Mouse (Mus musculus): ENCODE results near the gene Txndc16. TPM values are rescaled to one million over a fixed set of nuclear protein-coding genes. Genes with fewer than 3 reads are reported as not detected.

The Txndc16 gene
- 6.0 and 8.1 TPM in 2 replicates for polyA plus RNA-seq (2011; ENCODE audit: insufficient read depth, insufficient read length, low read depth, missing spikeins)

DNA sequence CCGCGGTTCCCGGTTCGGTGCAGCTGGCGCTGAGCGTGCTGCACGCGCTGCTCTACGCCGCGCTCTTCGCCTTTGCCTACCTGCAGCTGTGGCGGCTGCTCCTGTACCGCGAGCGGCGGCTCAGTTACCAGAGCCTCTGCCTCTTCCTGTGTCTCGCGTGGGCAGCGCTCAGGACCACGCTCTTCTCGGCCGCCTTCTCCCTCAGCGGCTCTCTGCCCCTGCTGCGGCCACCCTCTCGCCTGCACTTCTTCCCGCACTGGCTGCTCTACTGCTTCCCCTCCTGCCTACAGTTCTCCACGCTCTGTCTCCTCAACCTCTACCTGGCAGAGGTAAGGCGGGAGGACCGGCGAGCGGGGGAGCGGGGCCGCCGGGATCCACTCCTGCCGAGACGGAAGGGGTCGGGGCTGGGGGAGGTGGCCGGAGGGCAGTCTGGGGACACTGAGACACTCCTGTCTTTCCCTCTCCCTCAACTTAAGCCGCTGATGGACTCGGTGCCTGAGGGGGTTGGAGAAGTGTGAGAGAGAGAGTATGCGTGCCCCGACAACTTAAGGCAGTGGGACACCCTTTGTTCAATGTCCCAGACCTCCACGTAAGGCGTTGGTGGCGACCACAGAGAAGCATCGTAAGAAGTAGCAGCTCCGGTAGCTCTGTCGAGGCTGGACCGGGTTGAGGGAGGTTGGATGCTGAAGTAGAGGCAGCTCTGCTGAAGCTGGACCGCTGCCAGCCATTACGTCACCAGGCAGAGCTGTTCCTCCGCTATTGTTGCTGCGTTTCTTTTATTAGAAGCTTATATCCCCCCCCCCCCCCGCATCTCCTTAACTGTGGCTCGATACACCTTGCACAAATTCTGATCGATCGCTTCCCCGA lies at the start of gene Txndc16:
Txndc16 (minus strand) TSS at position 239 of the 867 bp plus-strand sequence.
- Histone ChIP-seq H3K4me3 (ENCODE audit: low read depth, low read length) (peak within 1 kb of the TSS; percentile 80), H3K9me3 (replicated peaks; ENCODE audit: control insufficient read depth, insufficient read depth, low read length, poor library complexity, severe bottlenecking) (no peaks in the 10 kb centered on the region), H3K4me1 (ENCODE audit: control insufficient read depth, insufficient read depth, low read length) (no peaks in the 10 kb centered on the region), H3K27me3 (ENCODE audit: control insufficient read depth, insufficient read depth, low read length, poor library complexity, severe bottlenecking) (no peaks in the 10 kb centered on the region), H3K36me3 (ENCODE audit: control insufficient read depth, insufficient read depth, low read length, poor library complexity, severe bottlenecking) (no peaks in the 10 kb centered on the region), H3K27ac (ENCODE audit: insufficient read depth, low read length) (no peak within 1 kb of the TSS), H3K9ac (ENCODE audit: low read depth, poor library complexity, severe bottlenecking) (peak within 1 kb of the TSS; percentile 75)
- TF ChIP-seq POLR2A (IDR thresholded peaks at IDR 0.05; ENCODE audit: insufficient read depth, low read length) (no peak), EP300 (IDR thresholded peaks at IDR 0.05; ENCODE audit: insufficient read depth, low read depth, low read length) (no peak), CTCF (IDR thresholded peaks at IDR 0.05; ENCODE audit: low read depth, low read length) (no peak)

DNA sequence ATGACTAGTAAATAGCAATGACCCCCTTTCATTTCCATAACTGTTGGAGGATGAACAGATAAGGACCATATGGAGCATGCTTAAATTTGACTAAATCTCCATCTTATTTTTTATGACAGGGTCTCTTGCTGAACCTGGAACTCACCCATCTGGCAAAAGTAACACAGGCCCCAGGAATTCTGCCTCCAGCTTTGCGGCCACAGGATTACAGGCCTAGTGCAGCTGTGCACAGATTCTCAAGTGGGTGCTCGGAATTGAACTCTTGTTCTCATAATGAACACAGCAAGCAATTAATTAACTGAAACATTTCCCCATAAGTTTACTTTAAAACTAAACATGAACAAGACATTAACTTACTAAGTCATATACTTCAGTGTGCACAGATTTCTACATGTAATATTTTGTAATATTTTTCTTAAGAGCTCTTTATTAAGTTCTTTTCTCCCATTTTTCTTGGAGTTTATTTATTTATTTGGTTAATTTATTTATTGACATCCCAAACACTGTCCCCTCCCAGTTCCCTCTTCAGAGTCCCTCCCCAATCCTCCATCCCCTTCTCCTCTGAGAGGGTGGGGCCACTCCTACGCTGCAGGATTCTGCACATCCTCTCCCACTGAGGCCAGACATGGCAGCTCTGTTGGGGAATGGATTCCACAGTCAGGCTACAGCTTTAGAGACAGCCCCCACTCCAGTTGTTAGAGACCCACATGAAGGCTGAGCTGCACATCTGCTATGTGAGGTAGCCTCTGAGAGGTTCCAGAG lies 43.9 kb upstream of the Txndc16 start:
- Histone ChIP-seq H3K4me1 (ENCODE audit: control insufficient read depth, insufficient read depth, low read length) (no peaks in the 10 kb centered on the region), H3K9ac (ENCODE audit: low read depth, poor library complexity, severe bottlenecking) (no peak overlapping the region), H3K27ac (ENCODE audit: insufficient read depth, low read length) (no peak overlapping the region), H3K27me3 (ENCODE audit: control insufficient read depth, insufficient read depth, low read length, poor library complexity, severe bottlenecking) (no peaks in the 10 kb centered on the region), H3K9me3 (replicated peaks; ENCODE audit: control insufficient read depth, insufficient read depth, low read length, poor library complexity, severe bottlenecking) (no peaks in the 10 kb centered on the region), H3K4me3 (ENCODE audit: low read depth, low read length) (no peak overlapping the region), H3K36me3 (ENCODE audit: control insufficient read depth, insufficient read depth, low read length, poor library complexity, severe bottlenecking) (no peaks in the 10 kb centered on the region)
- TF ChIP-seq CTCF (IDR thresholded peaks at IDR 0.05; ENCODE audit: low read depth, low read length) (no peak), EP300 (IDR thresholded peaks at IDR 0.05; ENCODE audit: insufficient read depth, low read depth, low read length) (no peak), POLR2A (IDR thresholded peaks at IDR 0.05; ENCODE audit: insufficient read depth, low read length) (no peak)

DNA sequence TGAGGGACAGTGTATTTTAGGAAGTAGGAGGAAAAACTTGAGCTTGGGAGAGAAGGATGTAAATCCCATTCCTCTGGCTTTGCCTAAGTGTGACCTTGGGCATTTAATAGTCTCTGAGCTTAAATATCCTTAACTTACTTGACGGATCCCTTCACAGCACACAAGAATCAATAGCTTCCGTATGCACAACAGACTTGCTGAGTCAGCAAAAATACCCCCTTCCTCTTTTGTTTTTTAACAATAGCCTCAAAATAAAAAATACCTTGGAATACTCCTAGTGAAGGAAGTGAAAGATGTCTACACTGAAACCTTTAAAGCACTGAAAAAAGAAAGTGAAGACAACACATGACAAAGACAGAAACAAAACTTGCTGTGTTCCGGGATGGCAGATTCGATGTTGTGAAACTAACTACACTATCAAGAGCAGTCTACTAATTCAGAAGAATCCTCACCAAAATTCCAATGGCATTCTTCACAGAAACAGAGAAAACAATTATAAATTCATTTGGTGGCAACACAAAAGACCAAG lies 31.5 kb upstream of the Txndc16 start:
- TF ChIP-seq POLR2A (IDR thresholded peaks at IDR 0.05; ENCODE audit: insufficient read depth, low read length): no peak
- TF ChIP-seq CTCF (IDR thresholded peaks at IDR 0.05; ENCODE audit: low read depth, low read length): no peak
- TF ChIP-seq EP300 (IDR thresholded peaks at IDR 0.05; ENCODE audit: insufficient read depth, low read depth, low read length): no peak
- no peaks in the 10 kb centered on the region for H3K27me3 ChIP-seq (ENCODE audit: control insufficient read depth, insufficient read depth, low read length, poor library complexity, severe bottlenecking)
- H3K9ac ChIP-seq (ENCODE audit: low read depth, poor library complexity, severe bottlenecking): no peak overlapping the region
- H3K36me3 ChIP-seq (ENCODE audit: control insufficient read depth, insufficient read depth, low read length, poor library complexity, severe bottlenecking): no peaks in the 10 kb centered on the region
- H3K4me3 ChIP-seq (ENCODE audit: low read depth, low read length): no peak overlapping the region
- no peaks in the 10 kb centered on the region for H3K4me1 ChIP-seq (ENCODE audit: control insufficient read depth, insufficient read depth, low read length)
- H3K27ac ChIP-seq (ENCODE audit: insufficient read depth, low read length): no peak overlapping the region
- no peaks in the 10 kb centered on the region for H3K9me3 ChIP-seq (replicated peaks; ENCODE audit: control insufficient read depth, insufficient read depth, low read length, poor library complexity, severe bottlenecking)

DNA sequence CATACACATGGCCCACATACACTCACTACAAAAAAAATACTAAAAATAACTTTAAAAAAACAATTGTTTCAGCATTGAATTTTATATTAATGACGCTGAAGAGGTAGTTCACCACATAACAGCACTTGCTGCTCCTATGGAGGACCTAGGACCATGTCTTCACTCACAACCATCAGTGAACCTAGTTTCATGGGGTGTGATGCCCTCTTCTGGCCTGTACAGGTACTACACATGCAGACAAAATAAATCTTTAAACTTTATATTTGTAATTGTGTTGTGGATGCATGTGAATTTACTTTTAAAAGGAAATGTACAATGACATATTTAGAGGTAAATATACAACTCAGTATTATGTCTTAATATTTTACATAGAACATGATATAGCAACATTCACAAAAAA lies 21.5 kb upstream of the Txndc16 start:
- no peak overlapping the region for H3K27ac ChIP-seq (ENCODE audit: insufficient read depth, low read length)
- no peaks in the 10 kb centered on the region for H3K9me3 ChIP-seq (replicated peaks; ENCODE audit: control insufficient read depth, insufficient read depth, low read length, poor library complexity, severe bottlenecking)
- no peaks in the 10 kb centered on the region for H3K27me3 ChIP-seq (ENCODE audit: control insufficient read depth, insufficient read depth, low read length, poor library complexity, severe bottlenecking)
- no peak for TF ChIP-seq EP300 (IDR thresholded peaks at IDR 0.05; ENCODE audit: insufficient read depth, low read depth, low read length)
- no peak for TF ChIP-seq POLR2A (IDR thresholded peaks at IDR 0.05; ENCODE audit: insufficient read depth, low read length)
- no peak for TF ChIP-seq CTCF (IDR thresholded peaks at IDR 0.05; ENCODE audit: low read depth, low read length)
- no peaks in the 10 kb centered on the region for H3K4me1 ChIP-seq (ENCODE audit: control insufficient read depth, insufficient read depth, low read length)
- H3K4me3 ChIP-seq (ENCODE audit: low read depth, low read length): no peak overlapping the region
- no peaks in the 10 kb centered on the region for H3K36me3 ChIP-seq (ENCODE audit: control insufficient read depth, insufficient read depth, low read length, poor library complexity, severe bottlenecking)
- H3K9ac ChIP-seq (ENCODE audit: low read depth, poor library complexity, severe bottlenecking): no peak overlapping the region

DNA sequence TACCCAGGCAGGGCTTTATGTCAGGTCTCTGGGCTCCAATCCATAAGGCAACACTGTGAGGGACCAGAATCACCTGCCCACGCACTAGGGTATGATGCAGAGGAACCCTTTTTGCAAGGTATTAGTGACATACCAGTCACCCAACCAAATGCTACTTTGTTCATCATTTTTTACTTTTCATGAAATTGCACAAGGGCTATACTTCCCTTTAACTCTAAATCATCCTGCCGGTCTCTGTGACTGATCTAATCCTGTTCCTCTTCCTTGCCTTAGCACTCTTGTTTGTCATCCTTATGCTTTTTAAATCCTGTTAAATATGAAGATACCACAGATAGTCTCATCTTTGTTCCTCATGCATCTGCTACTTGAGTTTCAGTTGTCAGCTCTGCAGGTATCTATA lies 18.9 kb upstream of the Txndc16 start:
- Histone ChIP-seq H3K9me3 (replicated peaks; ENCODE audit: control insufficient read depth, insufficient read depth, low read length, poor library complexity, severe bottlenecking) (no peaks in the 10 kb centered on the region), H3K27me3 (ENCODE audit: control insufficient read depth, insufficient read depth, low read length, poor library complexity, severe bottlenecking) (no peaks in the 10 kb centered on the region), H3K4me1 (ENCODE audit: control insufficient read depth, insufficient read depth, low read length) (no peaks in the 10 kb centered on the region), H3K36me3 (ENCODE audit: control insufficient read depth, insufficient read depth, low read length, poor library complexity, severe bottlenecking) (no peaks in the 10 kb centered on the region), H3K4me3 (ENCODE audit: low read depth, low read length) (no peak overlapping the region), H3K27ac (ENCODE audit: insufficient read depth, low read length) (no peak overlapping the region), H3K9ac (ENCODE audit: low read depth, poor library complexity, severe bottlenecking) (no peak overlapping the region)
- no peak for TF ChIP-seq EP300 (IDR thresholded peaks at IDR 0.05; ENCODE audit: insufficient read depth, low read depth, low read length)
- TF ChIP-seq CTCF (IDR thresholded peaks at IDR 0.05; ENCODE audit: low read depth, low read length): no peak
- no peak for TF ChIP-seq POLR2A (IDR thresholded peaks at IDR 0.05; ENCODE audit: insufficient read depth, low read length)

All from ES-Bruce4 (cell line).